Mouse (Mus musculus) heart, postnatal 4 days (tissue): ENCODE measurements around the gene G6pc. TPM values are rescaled to one million over a fixed set of nuclear protein-coding genes. Genes with fewer than 3 reads are reported as not detected.
"Not testable (repeated sequence)": the region's sequence is repeated elsewhere in the genome, so short reads cannot be mapped to it uniquely, and the experiment has no call there.

Source experiments
- DNase-seq: peaks from one replicate; pipeline ENCODE4 v3.0.0; 2021
- total RNA-seq, 2 experiments: library from RNA; stranded (reverse); gene quantifications; 2 replicates each; pipeline ENCODE4 v1.2.3; 2021

Gene G6pc
- total RNA-seq, result not detected

DNA sequence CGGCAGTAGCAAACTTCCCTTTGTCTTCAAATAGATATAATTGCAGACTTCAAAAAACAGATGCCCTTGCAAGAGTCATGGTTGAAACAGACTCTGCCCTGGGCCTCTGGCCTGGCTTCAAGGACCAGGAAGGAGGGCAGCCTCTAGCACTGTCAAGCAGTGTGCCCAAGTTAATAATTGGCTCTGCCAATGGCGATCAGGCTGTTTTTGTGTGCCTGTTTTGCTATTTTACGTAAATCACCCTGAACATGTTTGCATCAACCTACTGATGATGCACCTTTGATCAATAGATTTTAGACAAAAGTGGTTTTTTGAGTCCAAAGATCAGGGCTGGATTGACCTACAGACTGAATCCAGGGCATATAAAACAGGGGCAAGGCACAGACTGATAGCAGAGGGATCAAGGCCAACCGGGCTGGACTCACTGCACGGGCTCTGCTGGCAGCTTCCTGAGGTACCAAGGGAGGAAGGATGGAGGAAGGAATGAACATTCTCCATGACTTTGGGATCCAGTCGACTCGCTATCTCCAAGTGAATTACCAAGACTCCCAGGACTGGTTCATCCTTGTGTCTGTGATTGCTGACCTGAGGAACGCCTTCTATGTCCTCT lies at the start of gene G6pc:
TSS of gene G6pc (plus strand) at position 236 of the 610 bp plus-strand sequence.
- DNase-seq, result no peak

DNA sequence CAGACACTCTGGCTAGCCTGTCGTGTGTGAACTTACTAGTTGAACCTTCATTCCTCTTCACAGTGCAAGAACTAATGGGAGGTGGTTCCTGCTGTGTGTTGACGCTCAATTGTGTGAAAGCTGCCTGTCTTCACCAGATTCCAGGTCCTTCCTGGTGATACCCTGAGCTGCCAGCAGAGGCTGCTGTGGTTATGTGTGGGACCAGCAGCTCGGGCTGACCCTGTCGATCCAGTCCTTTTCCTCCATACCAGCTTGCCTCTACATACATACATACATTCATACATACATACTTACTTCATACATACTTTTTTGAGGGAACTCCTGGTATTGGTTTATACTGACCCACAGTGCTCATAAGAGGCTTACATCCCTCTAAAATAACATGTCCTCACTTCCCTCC lies 43.8 kb upstream of the G6pc start:
- DNase-seq, result peak; percentile 87

DNA sequence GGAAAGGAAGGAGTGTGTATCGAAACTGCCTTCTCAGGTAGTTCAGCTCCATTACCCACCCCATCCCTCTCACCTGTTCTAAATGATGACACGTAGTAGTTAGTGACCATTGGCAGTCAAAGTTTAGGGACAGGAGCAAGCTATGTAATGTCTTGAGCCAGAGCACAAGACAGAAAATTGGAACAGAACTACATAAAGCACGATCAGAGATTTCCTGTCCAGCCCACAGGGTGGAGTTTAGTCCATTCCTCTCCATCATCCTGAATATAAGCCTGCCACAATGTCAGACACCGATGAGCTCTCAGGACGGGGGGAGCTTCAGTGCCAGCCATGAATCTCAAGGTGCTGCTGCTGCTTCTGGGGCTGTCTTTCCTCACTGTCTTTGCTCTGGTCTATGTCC lies 42.6 kb upstream of the G6pc start, which contains the start of gene Aoc2:
TSS of gene Aoc2 (plus strand) at position 301 of the 400 bp plus-strand sequence.
- no peak for DNase-seq

DNA sequence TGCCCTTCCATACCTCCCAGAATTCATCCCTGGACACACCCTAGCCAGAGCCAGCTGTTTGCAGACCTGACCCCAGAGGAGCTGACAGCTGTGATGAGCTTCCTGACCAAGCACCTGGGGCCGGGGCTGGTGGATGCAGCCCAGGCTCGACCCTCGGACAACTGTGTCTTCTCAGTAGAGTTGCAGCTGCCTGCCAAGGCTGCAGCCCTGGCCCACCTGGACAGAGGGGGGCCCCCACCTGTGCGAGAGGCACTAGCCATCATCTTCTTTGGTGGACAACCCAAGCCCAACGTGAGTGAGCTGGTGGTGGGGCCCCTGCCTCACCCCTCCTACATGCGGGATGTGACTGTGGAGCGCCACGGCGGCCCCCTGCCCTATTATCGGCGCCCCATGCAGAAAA lies 42.2 kb upstream of the G6pc start:
- DNase-seq, result peak; percentile 15

DNA sequence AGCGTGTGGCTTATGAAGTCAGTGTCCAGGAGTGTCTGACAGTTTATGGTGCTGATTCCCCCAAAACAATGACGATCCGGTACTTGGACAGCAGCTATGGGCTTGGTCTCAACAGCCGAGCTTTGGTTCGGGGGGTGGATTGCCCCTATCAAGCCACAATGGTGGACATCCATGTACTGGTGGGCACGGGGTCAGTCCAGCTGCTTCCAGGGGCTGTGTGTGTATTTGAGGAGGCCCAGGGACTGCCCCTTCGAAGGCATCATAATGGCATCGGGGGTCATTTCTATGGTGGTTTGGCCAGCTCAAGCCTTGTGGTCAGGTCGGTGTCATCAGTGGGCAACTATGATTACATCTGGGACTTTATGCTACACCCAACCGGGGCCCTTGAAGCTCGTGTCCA lies 41.2 kb upstream of the G6pc start:
- DNase-seq, result no peak

DNA sequence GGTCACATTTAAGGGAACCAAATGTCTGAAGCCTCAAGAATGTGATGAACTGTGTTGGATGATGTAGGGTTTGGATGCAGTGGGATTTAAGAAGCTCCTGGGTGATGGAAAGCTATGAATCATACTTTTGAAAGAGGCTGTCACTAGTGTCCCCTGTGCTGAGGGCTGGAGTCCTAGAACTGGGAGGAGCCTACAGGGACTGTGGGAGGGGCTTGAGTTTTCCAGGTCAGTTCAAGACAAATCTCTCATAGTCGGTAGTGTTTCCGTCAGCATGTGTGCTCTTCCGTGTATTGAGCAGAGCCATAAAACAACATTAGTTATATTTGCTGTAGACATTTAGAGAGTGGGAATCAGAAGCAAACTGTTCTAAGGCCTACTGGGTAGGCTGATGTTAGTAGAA lies 40.0 kb upstream of the G6pc start:
- DNase-seq, result no peak

DNA sequence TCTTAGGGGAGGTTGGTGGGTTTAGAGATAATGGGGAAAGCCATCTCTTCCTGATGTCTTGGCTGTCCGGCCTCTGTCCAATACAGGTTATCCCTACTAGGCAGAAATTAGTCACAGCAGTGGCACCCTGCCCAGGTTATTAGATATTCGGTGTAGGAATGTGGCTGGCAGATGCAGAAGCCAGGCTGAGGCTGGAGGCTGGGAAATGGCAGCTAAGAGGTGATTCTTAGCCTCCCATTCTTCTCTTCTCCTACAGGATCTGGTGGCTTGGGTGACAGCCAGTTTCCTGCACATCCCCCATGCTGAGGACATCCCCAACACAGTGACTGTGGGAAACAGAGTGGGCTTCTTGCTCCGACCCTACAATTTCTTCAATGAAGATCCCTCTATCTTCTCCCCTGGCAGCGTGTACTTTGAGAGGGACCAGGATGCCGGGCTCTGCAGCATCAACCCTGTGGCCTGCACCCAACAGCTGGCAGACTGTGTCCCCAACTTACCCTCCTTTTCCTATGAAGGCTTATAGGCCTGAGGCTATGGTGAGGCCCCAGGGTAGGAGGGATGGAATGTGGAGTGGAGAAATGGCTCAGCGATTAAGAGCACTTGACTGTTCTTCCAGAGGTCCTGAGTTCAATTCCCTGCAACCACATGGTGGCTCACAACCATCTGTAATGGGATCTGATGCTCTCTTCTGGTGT lies 38.3 kb upstream of the G6pc start:
- DNase-seq, result peak; percentile 81

DNA sequence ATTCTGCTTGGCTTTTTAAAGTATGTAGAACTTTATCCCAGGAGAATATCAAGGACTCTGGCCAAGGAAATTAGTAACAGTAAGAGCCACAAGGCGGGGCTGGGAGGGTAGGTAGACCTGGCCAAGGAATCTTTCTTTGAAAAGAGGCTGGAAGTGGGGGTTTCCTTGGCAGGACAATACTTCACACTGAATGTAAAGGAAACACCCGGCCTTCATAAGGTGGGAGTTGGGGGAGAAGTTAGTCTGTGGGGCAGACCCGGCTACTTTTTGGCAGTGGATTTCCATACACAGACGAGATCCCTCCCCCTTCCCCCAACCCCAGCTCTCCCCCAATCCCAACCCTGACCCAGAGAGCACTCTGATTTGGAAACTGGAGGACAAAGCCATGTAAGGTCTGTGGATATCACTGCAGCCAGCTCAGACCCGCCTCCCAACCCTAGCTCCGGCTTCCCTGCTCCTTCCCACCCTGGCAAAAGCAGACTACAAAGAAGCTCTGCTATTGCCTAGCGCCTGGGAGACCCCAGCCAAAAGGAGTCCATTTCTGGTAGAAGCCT lies 36.9 kb upstream of the G6pc start, which contains the start of gene Aoc3:
TSS of gene Aoc3 (plus strand) at position 235 of the 554 bp plus-strand sequence.
- DNase-seq, result peak; percentile 61

DNA sequence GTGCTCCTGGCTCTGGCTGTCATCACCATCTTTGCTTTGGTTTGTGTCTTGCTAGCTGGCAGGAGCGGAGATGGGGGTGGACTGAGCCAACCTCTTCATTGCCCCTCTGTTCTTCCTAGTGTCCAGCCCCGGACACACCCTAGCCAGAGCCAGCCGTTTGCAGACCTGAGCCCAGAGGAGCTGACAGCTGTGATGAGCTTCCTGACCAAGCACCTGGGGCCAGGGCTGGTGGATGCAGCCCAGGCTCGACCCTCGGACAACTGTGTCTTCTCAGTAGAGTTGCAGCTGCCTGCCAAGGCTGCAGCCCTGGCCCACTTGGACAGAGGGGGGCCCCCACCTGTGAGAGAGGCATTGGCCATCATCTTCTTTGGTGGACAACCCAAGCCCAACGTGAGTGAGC lies 36.4 kb upstream of the G6pc start:
- not testable (repeated sequence) for DNase-seq

DNA sequence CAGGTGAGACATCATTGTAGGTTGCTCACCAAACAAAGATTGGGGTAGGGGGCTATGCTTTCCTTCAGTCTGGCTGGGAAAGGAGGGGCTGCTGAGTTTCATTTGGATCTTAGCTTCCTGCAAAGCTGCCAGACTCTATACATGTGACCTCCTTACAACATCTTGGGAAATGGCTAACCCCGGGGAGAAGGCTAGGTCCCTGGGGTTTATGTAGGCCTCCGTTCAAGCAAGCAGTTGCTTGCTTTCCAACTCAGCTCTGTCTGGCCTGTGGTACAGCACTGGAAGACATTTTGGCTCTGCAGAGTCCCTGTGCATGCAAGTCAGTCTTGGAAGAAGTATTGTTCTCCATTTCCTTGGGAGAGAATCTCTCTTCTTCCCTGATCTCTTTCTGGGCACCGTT lies 34.8 kb upstream of the G6pc start:
- DNase-seq, result peak; percentile 36

DNA sequence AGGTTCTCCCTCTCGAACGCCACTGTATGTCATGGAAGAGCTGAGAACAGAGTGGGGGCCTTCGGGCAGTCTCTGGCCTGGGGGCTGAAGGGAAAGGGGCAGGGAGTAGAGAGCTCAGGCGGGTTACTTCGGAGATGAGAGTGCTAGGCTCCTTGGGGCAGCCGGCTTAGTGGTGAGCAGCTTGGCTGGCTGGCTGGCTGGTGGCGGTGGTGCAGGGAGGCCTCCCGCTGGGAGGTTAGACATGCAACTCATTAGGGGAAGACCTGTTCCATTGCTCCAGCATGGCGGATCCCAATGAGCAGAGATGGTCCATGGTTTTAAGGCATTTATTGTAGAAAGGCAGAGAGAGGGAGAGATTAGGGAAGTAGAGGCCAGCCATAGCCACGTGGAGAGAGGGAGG lies 33.3 kb upstream of the G6pc start:
- DNase-seq, result no peak

DNA sequence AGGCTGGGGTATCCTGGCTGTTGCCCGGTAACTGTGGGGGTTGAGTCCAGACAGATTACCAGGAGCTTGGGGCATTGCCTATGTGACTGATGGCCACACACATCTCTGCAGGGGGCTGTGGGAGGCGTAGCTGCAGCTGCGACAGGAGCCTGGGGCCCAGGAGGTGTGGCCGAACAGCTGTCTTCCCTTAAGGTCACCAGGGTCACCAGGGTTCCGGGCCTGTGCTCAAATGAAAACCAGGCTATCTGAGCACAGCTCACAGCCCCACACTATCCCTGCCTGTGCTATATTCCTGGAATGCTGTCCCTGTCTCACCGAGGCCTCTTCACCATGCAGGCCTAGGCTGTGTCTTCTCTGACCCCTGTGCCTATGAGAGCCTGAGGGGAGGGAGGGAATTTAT lies 32.8 kb upstream of the G6pc start:
- no peak for DNase-seq

DNA sequence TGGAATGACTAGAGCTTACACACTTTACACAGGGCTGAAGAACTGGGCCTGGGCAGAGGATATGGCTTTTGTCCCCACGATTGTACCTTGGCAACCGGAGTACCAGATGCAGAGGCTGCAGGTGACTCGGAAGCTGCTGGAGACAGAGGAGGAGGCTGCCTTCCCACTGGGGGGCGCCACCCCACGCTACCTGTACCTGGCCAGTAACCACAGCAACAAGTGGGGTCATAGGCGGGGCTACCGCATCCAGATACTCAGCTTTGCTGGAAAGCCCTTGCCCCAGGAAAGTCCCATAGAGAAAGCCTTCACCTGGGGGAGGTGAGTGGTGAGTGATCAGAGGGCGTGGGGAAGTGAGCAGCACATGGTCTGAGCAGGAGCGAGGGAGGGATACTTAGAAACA lies 31.7 kb upstream of the G6pc start:
- DNase-seq, result no peak

DNA sequence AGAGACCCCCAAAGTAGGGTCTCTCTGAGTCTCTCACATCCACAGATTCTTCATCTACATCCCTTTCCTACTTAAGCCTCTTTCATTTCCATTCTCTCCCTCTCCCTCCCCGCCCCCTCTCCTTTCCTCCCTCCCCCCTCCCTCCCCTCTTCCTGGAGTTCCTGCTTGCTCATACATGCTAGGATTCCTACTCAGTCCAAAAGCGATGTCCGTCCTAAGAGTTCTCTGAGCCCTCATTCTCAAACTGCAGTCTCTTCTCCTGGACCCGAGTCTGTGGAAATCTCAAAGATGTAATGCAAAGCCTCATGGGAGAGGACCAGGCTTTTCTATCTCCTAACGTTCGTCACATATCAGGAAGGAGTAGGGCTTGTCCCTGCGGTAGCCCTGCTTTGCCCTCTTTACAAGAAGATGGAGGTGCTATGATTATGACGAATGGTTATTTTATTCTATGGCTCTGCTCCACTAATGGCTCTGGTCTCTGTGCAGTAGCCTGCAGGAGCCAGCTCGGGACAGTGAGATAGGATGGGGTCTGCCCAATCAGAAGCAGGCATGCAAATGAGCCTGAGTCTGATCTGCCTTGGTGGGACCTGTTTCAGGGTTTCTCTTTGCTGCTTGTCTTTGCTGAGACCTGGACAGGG lies 29.1 kb upstream of the G6pc start:
- no peak for DNase-seq

DNA sequence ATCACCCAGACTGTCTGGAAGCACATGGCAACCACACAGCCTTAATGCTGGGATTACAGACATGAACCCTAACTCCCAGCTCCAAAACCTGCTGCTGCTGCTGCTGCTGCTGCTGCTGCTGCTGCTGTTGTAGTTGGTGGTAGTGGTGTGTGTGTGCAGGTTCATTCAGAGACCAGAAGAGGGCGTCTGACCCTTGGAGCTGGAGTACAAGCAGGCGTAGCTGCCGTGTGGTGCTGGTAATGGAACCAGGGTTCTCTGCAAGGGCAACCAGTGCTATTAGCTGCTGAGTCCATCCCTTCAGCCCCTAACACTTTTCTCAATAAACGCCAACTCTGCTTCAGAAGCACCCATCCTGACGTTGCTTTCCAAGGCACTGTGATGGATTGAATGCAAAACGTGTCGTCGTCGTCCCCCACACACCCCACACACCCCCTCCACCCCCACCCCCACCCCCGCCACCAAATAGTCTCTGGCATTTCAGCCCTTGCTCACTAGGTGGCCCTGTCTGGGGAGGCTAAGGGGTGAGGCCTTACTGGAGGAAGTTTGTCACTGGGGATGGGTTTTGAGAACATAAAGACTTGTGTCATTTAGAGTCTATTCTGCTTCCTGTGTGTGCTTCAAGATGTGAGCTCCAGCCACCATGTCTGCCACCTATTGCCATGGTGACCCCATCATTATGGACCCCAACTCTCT lies 20.1 kb upstream of the G6pc start:
- no peak for DNase-seq

DNA sequence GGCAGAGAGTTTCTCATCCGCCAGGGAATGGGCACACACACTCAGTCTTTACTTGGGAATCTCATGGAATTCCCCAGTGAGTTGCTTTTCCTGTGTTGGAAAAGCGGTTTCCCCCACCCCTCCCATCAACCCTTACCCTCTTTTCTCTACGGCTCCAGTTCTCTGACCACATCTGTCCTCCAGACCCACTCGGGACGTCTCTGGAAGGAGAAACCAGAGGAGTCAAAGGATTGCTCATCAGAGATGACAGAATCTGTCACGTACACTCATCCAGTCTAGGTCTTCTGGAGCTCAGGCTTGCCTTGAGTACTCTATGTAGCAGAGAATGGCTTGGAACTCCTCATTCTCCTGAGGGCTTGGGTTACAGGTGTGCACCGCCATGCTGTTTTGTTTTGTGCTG lies 18.6 kb upstream of the G6pc start:
- no peak for DNase-seq

DNA sequence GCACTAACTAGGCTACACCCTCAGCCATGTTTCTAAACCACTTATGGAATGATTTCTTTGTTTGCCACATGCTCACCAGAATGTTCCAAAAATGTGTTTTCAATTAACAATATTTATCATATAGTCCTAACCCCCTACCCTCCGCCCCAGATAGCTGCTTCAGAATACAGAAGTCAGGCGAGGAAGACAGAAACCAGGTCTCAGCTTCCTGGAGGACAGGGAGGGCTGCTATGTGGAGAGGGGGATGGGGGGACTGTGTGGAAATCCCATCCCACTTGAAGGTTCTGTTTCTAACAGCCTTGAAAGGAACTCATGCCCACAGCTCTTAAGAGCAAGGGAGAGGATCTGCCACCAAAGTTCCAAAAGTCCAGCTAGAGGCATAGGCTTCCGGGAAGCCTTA lies 18.1 kb upstream of the G6pc start:
- no peak for DNase-seq

DNA sequence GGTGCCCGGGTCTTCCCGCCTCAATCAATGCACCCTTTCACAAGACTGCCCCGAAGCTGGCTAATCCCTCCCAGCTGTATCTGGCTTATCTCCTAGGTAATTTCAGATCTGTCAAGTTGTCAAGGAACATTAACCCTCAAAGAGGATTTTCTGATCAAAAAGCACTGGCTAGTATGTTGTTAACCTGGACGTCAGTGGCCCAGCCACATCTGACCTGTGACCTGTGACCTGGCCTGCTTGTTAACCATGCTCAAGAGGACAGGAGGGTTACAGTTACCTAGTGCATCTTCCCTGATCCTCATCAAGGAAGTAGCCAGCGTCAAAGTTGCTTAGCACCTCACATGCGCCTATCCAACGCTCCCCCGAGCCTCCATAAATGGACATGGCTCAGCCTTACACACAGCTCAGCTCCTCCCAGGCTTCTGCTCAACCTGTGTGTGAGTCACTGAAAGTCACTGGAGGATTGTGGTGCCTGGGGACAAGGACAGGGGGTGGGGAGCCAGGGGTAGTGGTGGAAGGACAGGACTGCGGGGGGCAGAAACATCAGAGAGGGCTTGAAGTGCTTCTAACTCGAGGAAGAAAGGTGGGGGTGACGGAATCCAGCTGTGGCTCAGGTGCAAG lies 16.2 kb upstream of the G6pc start:
- no peak for DNase-seq

DNA sequence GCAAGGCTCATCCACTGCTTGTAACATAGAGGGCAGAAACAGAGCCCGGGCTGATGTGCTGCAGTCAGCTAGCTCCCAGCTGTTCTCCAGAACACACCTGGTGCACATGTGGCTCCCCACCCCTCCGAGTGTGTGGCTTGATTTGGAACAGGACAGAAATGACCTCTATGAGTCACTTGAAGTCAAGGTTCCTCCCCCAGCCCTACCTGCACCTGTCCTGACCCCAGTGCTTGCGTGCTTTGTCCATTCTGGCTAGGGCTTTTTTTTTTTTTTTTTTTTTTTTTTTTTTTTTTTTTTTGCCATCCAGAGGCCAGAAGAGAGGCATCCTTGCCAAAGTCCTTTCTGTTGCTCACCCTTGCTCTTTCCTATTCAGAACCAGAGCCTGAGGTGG lies 15.6 kb upstream of the G6pc start:
- DNase-seq, result no peak

DNA sequence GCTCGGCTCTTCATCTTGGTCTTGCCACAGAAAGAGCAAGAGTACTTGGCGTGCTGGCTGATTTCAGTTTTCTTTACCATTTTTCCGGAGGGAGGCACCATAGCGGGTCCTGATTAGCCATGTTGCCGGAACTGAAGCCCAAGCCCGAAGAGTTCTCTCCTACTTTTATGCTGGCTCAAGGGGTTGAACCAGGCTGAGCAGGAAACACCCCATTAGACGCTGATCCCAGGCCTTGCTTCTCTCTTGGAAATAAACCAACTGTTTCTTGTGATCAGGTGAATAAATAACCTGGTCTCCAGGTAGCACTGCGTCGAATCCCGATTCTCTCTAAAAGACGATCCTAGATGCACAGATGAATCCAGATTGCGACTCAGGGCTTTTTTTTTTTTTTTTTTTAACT lies 13.9 kb upstream of the G6pc start:
- no peak for DNase-seq

DNA sequence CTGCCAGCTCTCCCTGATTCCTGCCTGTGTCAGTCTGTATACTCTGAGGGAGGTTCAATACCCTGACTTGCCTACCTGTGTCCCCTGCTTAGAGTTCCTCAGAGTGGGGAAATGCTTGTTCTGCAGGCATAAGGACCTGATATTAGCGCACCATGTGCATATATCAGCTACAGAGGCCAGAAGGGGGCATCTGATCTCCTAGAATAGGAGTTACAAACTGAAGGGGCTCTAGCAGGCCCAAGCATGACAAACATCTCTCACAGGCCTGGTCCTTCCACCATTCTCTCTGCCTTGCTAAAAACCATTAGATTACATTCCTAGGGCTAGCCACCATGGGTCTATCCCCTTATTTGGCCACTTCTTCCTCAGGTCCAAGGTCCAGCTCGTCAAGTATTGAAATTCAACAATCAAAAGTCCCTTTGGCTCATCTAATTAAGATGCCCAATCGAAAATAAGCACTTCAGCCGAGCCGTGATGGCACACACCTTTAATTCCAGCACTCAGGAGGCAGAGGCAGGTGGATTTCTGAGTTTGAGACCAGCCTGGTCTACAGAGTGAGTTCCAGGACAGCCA lies 12.8 kb upstream of the G6pc start:
- no peak for DNase-seq

DNA sequence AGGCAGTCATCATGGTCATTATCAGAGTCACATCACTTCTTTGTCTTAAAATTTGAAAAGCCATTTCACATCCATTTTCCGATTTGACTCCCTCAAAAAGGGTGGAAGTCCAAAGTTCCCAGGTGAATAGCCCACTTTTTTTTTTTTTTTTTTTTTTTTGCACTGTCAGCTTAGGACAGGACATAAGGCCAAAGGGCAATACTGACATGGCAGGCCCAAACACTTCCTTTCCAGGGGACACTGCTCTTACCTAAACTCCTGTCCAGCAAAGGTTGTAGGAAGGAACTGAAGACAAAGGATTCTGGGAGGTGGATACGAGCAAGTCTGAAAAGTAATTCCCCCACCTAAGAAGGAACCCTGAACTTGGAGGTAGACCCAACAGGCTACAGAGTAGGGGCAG lies 11.4 kb upstream of the G6pc start:
- no peak for DNase-seq
